Mouse (Mus musculus) MEL (cell line): Measurements from ENCODE around the gene Snx15. TPM values are rescaled to one million over a fixed set of nuclear protein-coding genes. Genes with fewer than 3 reads are reported as not detected.
A peak's percentile ranks its signal among the peaks of the same experiment; 100 is the strongest.

Source experiments
- DNase-seq: peaks from one replicate; pipeline ENCODE4 v3.0.0; 2011; ENCODE audit warnings: low read depth, low spot score
- H3K27ac ChIP-seq: 2 replicates; pipeline ENCODE4 v1.5.1; 2012; ENCODE audit warnings: low read depth, mild to moderate bottlenecking, control low read depth, low read length, moderate library complexity; ENCODE audit not compliant: control insufficient read depth
- H3K27me3 ChIP-seq, 2 experiments: fragments of 150-350 bp in 1 of 2; sonication (generic) in 1 of 2; 2 replicates each; pipeline ENCODE4 v1.6.1; 2012; ENCODE audit warnings: low read length in 2 of 2, mild to moderate bottlenecking in 2 of 2, improper control_type of control experiment in 1 of 2, moderate library complexity in 1 of 2; ENCODE audit not compliant: insufficient read depth in 2 of 2, control insufficient read depth in 1 of 2
- H3K36me3 ChIP-seq, 2 experiments: 2 replicates each; pipeline ENCODE4 v1.6.1; 2012 to 2014; ENCODE audit warnings: low read length in 2 of 2, improper control_type of control experiment in 1 of 2, inconsistent platforms in 1 of 2, mild to moderate bottlenecking in 1 of 2; ENCODE audit not compliant: insufficient read depth in 2 of 2, control insufficient read depth in 1 of 2
- H3K4me1 ChIP-seq, 2 experiments: fragments of 150-350 bp in 1 of 2; sonication (generic) in 1 of 2; 2 replicates each; pipeline ENCODE4 v1.6.1; 2012; ENCODE audit warnings: low read length in 2 of 2, improper control_type of control experiment in 1 of 2, mild to moderate bottlenecking in 1 of 2; ENCODE audit not compliant: insufficient read depth in 2 of 2, control insufficient read depth in 1 of 2
- H3K4me3 ChIP-seq, 2 experiments: fragments of 150-350 bp in 1 of 2; sonication (generic) in 1 of 2; 2 replicates each; pipeline ENCODE4 v1.5.1; 2012; ENCODE audit warnings: low read depth in 2 of 2, low read length in 2 of 2, mild to moderate bottlenecking in 2 of 2, moderate library complexity in 2 of 2, control low read depth in 1 of 2, improper control_type of control experiment in 1 of 2; ENCODE audit not compliant: control insufficient read depth in 1 of 2, insufficient read depth in 1 of 2
- H3K79me2 ChIP-seq: 2 replicates; pipeline ENCODE4 v1.6.1; 2012; ENCODE audit warnings: mild to moderate bottlenecking, low read length, moderate library complexity; ENCODE audit not compliant: control insufficient read depth, poor library complexity, insufficient read depth
- H3K9ac ChIP-seq: 2 replicates; pipeline ENCODE4 v1.6.1; 2012; ENCODE audit warnings: low read depth, mild to moderate bottlenecking, control low read depth, low read length, moderate library complexity; ENCODE audit not compliant: control insufficient read depth, poor library complexity, severe bottlenecking
- H3K9me3 ChIP-seq: fragments of 150-350 bp; sonication (generic); replicated peaks from 2 replicates; pipeline ENCODE4 v1.6.1; 2012; ENCODE audit warnings: mild to moderate bottlenecking, low read length, improper control_type of control experiment, moderate library complexity; ENCODE audit not compliant: insufficient read depth
- BHLHE40 ChIP-seq: IDR thresholded peaks from 2 replicates; pipeline ENCODE4 v1.6.1; 2012; ENCODE audit warnings: low read depth, mild to moderate bottlenecking, inconsistent platforms, low read length, improper control_type of control experiment, borderline replicate concordance
- CHD2 ChIP-seq: IDR thresholded peaks from 2 replicates; pipeline ENCODE4 v1.6.1; 2011; ENCODE audit warnings: low read length, improper control_type of control experiment
- E2F4 ChIP-seq: IDR thresholded peaks from 2 replicates; pipeline ENCODE4 v1.6.1; 2011; ENCODE audit warnings: low read depth, low read length, improper control_type of control experiment, borderline replicate concordance
- EP300 ChIP-seq, 2 experiments: IDR thresholded peaks; 2 replicates each; pipeline ENCODE4 v1.6.1; 2011; ENCODE audit warnings: improper control_type of control experiment in 2 of 2, low read length in 2 of 2, low read depth in 1 of 2, mild to moderate bottlenecking in 1 of 2
- GABPA ChIP-seq: IDR thresholded peaks from 2 replicates; pipeline ENCODE4 v1.6.1; 2012; ENCODE audit warnings: low read depth, mild to moderate bottlenecking, inconsistent platforms, low read length, improper control_type of control experiment, moderate library complexity
- HCFC1 ChIP-seq: IDR thresholded peaks from 2 replicates; pipeline ENCODE4 v1.6.1; 2012; ENCODE audit warnings: low read depth, mild to moderate bottlenecking, inconsistent platforms, low read length, improper control_type of control experiment, moderate library complexity
- JUND ChIP-seq: IDR thresholded peaks from 2 replicates; pipeline ENCODE4 v1.6.1; 2011; ENCODE audit warnings: low read depth, mild to moderate bottlenecking, improper control_type of control experiment, low read length
- MAFK ChIP-seq: IDR thresholded peaks from 2 replicates; pipeline ENCODE4 v1.6.1; 2011; ENCODE audit warnings: low read depth, mild to moderate bottlenecking, low read length, improper control_type of control experiment, borderline replicate concordance
- MAZ ChIP-seq: IDR thresholded peaks from 2 replicates; pipeline ENCODE4 v1.6.1; 2012; ENCODE audit warnings: low read depth, mild to moderate bottlenecking, inconsistent platforms, low read length, improper control_type of control experiment
- MXI1 ChIP-seq: IDR thresholded peaks from 2 replicates; pipeline ENCODE4 v1.6.1; 2011; ENCODE audit warnings: mild to moderate bottlenecking, low read depth, low read length, improper control_type of control experiment
- MYB ChIP-seq: IDR thresholded peaks from 2 replicates; pipeline ENCODE4 v1.6.1; 2011; ENCODE audit warnings: mild to moderate bottlenecking, low read depth, low read length, improper control_type of control experiment
- MYC ChIP-seq: IDR thresholded peaks from 2 replicates; pipeline ENCODE4 v1.6.1; 2011; ENCODE audit warnings: low read depth, mild to moderate bottlenecking, low read length, improper control_type of control experiment, moderate library complexity
- RCOR1 ChIP-seq: IDR thresholded peaks from 2 replicates; pipeline ENCODE4 v1.6.1; 2012; ENCODE audit warnings: low read depth, mild to moderate bottlenecking, inconsistent platforms, low read length, improper control_type of control experiment
- TAL1 ChIP-seq: IDR thresholded peaks from 2 replicates; pipeline ENCODE4 v1.6.1; 2012; ENCODE audit warnings: mild to moderate bottlenecking, inconsistent platforms, low read length, moderate library complexity, mixed read lengths
- TCF12 ChIP-seq: IDR thresholded peaks from 2 replicates; pipeline ENCODE4 v1.6.1; 2014; ENCODE audit warnings: low read depth, mild to moderate bottlenecking, inconsistent platforms, low read length, improper control_type of control experiment, moderate library complexity
- ZC3H11A ChIP-seq: IDR thresholded peaks from 2 replicates; pipeline ENCODE4 v1.6.1; 2012; ENCODE audit warnings: low read depth, mild to moderate bottlenecking, inconsistent platforms, low read length, improper control_type of control experiment
- ZKSCAN1 ChIP-seq: IDR thresholded peaks from 2 replicates; pipeline ENCODE4 v1.6.1; 2012; ENCODE audit warnings: low read depth, mild to moderate bottlenecking, inconsistent platforms, low read length, improper control_type of control experiment, moderate library complexity
- ZNF384 ChIP-seq: IDR thresholded peaks from 2 replicates; pipeline ENCODE4 v1.6.1; 2012; ENCODE audit warnings: low read depth, mild to moderate bottlenecking, inconsistent platforms, low read length, improper control_type of control experiment
- polyA plus RNA-seq, 2 experiments: library from polyadenylated mRNA; stranded (reverse) in 1 of 2; unstranded in 1 of 2; fragments of >175 nt in 1 of 2; fragments of >200 nt in 1 of 2; gene quantifications; 2 replicates each; pipeline versions ENCODE4 v1.2.1 to v1.2.4; 2012; ENCODE audit warnings: low replicate concordance in 2 of 2, low read depth in 1 of 2; ENCODE audit not compliant: insufficient read length in 2 of 2, insufficient read depth in 1 of 2, missing spikeins in 1 of 2
- total RNA-seq: library from RNA; depleted of rRNA; stranded (reverse); fragments of 300-350 nt; gene quantifications from 2 replicates; pipeline ENCODE4 v1.2.3, GENCODE M21; 2012

Snx15 gene
- total and polyA plus RNA-seq, 3 experiments: 20.4 to 35.3 TPM; not detected in 1

GRCm38 (mm10) chr19:6102169-6102853, 25.8 kb downstream of the Snx15 start:
- TF ChIP-seq EP300 (IDR thresholded peaks at IDR 0.05; ENCODE audit: low read depth in 1 of 2, low read length in 2 of 2) (peak; percentile 43 to 49; a peak in 3 of 4 replicates), GABPA (0 out of 2 replicates have a peak, but pooled peaks have one; percentile 33), RCOR1 (no peak), TAL1 (peak; percentile 36), MAFK (no peak), MYB (no peak), ZKSCAN1 (no peak), TCF12 (0 out of 2 replicates have a peak, but pooled peaks have one; percentile 22), MYC (no peak)
- Histone ChIP-seq H3K4me1 (peaks cover 28 to 43% of the 10 kb centered on the region in 2 experiments), H3K36me3 (peaks cover 0 to 39% of the 10 kb centered on the region in 2 experiments; a peak in 2 of 4 replicates), H3K79me2 (no peaks in the 10 kb centered on the region), H3K9ac (no peak overlapping the region), H3K27ac (no peak overlapping the region), H3K4me3 (no peak overlapping the region), H3K9me3 (no peaks in the 10 kb centered on the region), H3K27me3 (no peaks in the 10 kb centered on the region)
- DNase-seq: peak; percentile 69

- peaks cover 0 to 39% of the 10 kb centered on the region in 2 experiments; a peak in 2 of 4 replicates for H3K36me3 ChIP-seq
- H3K9me3 ChIP-seq: no peaks in the 10 kb centered on the region
- no peak overlapping the region for H3K27ac ChIP-seq
- H3K4me1 ChIP-seq: peaks cover 28 to 43% of the 10 kb centered on the region in 2 experiments
- H3K79me2 ChIP-seq: no peaks in the 10 kb centered on the region
- H3K4me3 ChIP-seq: no peak overlapping the region
- no peak overlapping the region for H3K9ac ChIP-seq
- H3K27me3 ChIP-seq: no peaks in the 10 kb centered on the region
- no peak for TF ChIP-seq ZNF384
- no peak for TF ChIP-seq JUND
- TF ChIP-seq ZC3H11A: no peak
- TF ChIP-seq MYC: no peak
- TF ChIP-seq TAL1: no peak
- no peak for TF ChIP-seq CHD2
- no peak for TF ChIP-seq HCFC1
- no peak for TF ChIP-seq RCOR1
- TF ChIP-seq MAZ: no peak
- TF ChIP-seq BHLHE40: no peak
- no peak for TF ChIP-seq MXI1
- TF ChIP-seq GABPA: no peak
- no peak for TF ChIP-seq E2F4
- TF ChIP-seq EP300 (IDR thresholded peaks at IDR 0.05; ENCODE audit: low read depth in 1 of 2, low read length in 2 of 2): no peak
- no peak for DNase-seq
Measured at GRCm38 (mm10) chr19:6101186-6101585, 26.9 kb downstream of the Snx15 start.
